Mouse (Mus musculus) left cerebral cortex, postnatal 10 days (tissue): ENCODE data around the gene Ttll9. TPM values are rescaled to one million over a fixed set of nuclear protein-coding genes. Genes with fewer than 3 reads are reported as not detected.

Experiments used
- DNase-seq, 2 experiments: peaks; one replicate each; pipeline ENCODE4 v3.0.0; 2021 to 2022; ENCODE audit warnings: low spot score in 2 of 2, mixed read lengths in 1 of 2; ENCODE audit errors: extremely low spot score in 1 of 2
- intact Hi-C: fragments of 180-260 bp; cut with DNase I; formaldehyde crosslinking; loops from one replicate; pipeline ENCODE4 v1.15.1; 2025
- total RNA-seq, 2 experiments: library from RNA; stranded (reverse); gene quantifications; 2 replicates each; pipeline ENCODE4 v1.2.3; 2021

The Ttll9 gene
- total RNA-seq, 2 experiments from 2014 or later, result 3.9 to 4.6 TPM

GRCm38 (mm10) chr2:153002492-153003248 lies 40.4 kb downstream of the Ttll9 start:
- intact Hi-C loops, result no loop called here
- no peak for DNase-seq

DNA sequence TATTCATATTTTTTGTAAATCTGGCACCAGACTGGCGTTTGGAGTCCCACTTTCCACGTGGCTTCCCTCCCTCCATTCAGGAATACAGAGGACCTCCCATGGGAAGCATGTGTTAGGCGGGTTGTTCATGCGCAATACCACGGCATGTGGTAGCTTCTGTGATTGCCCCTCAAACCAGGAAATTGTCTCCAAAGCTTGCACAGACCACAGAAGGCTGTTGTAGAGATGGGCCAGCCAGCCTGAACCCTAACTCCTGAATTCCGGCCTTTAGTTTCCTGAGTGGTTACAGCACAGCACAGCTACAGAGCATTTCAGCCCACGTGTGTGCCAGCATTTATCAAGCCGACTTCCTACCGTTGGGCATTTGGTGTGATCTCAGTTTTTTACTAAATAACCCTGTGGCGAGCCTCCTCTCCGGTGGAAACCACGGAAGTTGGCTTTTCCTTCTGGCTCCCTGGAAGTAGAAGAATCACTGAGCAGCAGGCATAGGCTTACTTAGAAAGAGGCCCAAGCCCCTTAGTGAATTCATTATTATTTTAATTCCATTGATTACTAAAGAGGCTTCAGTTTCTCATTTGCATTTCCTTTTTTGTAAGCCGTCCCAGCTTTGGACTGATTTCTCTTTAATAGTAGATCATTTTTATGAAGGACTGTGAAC lies 41.5 kb downstream of the Ttll9 start:
- no peak for DNase-seq
- intact Hi-C loops, result no loop called here

DNA sequence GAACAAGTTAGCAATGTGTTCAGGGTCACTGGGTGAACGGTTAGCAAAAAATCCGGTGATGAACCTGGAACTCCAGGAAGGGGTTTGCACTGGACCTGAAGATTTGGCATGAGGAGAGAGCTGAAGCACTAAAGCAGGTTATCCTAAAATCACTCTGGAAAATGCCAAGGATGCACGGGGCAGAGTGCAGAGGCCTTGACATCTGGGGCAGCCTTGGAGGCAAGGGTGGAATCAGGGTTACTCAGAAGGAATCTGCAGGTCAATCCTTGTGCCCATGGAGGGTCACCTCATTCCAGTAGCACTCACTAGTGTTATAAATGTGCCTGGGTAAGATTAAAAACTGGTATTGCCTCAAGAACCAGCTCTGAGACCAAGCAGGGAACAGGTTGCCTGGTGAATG lies 43.7 kb downstream of the Ttll9 start:
- no peak for DNase-seq
- intact Hi-C loops, result no loop called here

DNA sequence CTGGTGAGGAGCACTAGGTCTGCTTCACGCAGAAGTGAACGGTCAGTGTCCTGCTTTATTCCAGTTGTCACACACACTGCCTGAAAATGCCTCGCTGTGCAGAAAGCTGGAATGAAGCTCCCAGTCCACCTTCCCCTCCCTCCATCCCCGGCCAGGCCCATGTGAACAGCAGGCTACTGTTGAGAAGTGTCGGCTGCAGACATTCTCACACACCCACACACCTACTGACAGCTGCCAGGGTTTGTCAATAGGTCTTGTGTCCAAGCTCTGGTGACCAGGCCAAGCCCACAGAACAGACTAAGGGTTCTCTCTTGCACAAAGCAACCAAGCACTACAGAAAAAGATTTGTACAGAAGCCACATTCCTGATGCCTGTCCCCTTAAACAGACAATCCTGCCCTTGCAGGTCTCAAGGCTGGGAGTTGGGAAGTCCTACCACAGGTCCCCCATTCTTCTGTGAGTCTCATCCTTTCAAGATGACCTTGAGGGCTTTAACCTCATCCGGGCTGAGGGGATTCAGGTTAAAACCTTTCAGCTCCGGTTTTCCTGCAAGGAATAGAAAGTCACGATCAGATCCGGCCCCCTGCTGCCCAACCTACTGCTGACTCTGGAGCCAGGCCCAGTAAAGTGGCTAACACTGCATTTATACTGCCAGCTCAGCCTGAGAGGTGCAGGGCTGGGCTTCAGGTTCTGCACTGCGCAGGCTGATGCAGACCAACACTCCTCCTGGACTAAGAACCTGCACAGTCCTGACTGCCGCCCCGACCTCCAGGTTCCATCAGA lies 47.1 kb downstream of the Ttll9 start:
- no peak for DNase-seq
- intact Hi-C loops, result no loop called here

- intact Hi-C loops, result no loop called here
- DNase-seq, result no peak
These were observed 51.6 kb downstream of the Ttll9 start for GRCm38 (mm10) chr2:153013724-153014515.

- intact Hi-C loops, result loop anchor here (5.0 kb wide), 1 partner anchor 98 kb away; no protein-coding TSS in a partner anchor
- DNase-seq, result peak; percentile 91 to 95
These were observed 52.7 kb downstream of the Ttll9 start, which contains the start of gene Pdrg1 for GRCm38 (mm10) chr2:153014758-153015593. Pdrg1 (minus strand) TSS chr2:153015427.

DNA sequence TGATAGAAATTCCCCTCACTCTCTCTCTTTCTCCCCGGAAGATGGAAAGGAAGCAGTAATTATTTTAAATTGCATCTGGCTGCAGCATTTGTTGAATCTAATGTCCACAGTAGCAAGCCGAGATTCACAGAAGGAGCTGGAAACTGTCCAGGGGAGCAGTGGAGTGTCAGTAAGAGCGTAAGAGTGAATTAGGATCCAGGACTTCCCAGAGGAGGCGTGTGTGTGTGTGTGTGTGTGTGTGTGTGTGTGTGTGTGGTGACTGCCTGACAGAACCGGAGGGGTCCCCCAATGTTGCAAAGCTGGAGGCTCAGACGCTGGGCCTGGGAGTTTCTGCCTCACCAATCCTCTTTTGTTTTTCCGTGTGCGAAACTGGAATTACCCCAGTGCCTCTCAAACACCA lies 53.5 kb downstream of the Ttll9 start:
- intact Hi-C loops, result loop anchor here (5.0 kb wide), 1 partner anchor 99 kb away; no protein-coding TSS in a partner anchor
- no peak for DNase-seq

DNA sequence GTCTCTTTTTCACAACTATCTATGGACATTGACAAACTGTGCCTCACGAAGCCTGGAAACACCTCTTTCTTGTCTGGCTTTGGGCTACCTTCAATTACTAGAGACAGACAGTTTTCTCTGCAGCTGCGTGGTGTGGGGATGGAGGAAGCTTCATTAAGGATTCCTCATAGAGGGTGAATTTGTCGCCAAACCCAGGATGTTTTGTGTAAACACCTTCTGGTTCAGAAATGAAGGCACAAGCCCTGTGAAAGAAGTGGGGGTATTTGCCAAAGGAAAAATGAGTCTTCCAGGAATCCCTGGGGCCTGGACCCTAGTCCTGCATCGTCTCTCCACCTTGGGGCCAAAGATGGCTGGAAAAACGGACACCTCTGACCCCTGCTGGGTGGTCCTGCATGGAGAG lies 54.5 kb downstream of the Ttll9 start:
- intact Hi-C loops, result loop anchor here (5.0 kb wide), 1 partner anchor 99 kb away; no protein-coding TSS in a partner anchor
- DNase-seq, result no peak

DNA sequence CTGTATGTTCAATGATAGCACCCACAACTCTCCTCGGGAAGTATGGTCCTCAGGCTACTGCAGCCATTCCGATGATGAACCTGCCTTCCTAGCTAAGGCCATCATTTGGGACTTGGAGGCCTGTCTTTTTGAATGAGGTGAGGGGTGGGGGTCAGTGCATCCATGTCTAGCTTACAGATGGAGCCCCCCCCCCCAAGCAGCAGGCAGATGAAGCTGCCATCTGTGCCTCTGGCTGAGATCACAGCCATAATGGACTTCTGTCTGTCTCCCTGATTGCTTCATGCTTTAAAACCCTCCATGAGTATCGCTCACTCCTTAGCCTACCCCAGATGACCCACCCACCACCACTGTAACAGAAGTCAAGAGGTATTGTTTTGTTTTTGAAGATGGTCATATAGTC lies 57.1 kb downstream of the Ttll9 start:
- intact Hi-C loops, result loop anchor here (5.0 kb wide), 1 partner anchor 102 kb away; no protein-coding TSS in a partner anchor
- no peak for DNase-seq

- intact Hi-C loops, result no loop called here
- no peak for DNase-seq
These were observed 58.9 kb downstream of the Ttll9 start for GRCm38 (mm10) chr2:153021163-153021562.

DNA sequence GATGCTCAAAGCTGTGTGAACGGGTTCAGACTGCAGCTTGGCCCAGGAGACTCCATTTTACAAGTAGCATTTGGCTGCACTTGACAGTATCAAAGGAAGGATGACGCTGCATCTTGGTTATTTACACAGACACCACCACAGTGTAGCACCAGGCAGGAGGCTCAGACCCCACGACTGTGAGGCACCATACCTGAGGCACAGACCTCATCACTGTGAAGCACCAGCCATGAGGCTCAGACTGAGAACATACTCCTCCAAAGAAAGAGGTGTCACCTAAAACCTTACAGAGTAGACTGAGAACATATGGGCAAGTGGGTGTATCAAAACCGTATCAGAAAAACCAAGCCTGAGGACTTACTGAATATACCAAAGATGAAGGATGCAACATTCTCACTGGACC lies 60.6 kb downstream of the Ttll9 start:
- DNase-seq, result no peak
- intact Hi-C loops, result no loop called here

GRCm38 (mm10) chr2:153026052-153026451 lies 63.8 kb downstream of the Ttll9 start:
- DNase-seq, result no peak
- intact Hi-C loops, result no loop called here

GRCm38 (mm10) chr2:153027501-153027900 lies 65.2 kb downstream of the Ttll9 start:
- intact Hi-C loops, result no loop called here

DNA sequence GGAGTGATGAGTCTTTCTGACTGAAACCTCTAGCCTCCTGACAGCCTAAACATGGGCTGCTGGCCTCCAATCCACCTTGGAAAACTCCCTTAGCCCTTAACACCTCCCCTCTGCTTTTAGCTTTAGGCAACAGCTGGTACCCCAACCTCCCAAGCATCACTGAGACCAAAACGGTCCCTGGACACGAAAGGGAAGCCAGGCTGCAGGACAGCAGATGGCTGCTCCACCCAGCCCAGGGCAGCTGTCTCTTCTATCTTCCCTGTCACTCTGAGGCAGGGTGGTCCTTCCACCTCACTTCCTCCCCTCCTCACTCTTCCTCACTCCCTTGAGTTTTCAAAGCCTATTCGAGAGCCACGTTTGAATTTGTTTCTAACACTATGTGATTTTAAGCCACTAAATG lies 68.1 kb downstream of the Ttll9 start:
- no peak for DNase-seq
- intact Hi-C loops, result no loop called here

More at GRCm38 (mm10) chr2:153027501-153027900, 65.2 kb downstream of the Ttll9 start:
- no peak for DNase-seq

DNA sequence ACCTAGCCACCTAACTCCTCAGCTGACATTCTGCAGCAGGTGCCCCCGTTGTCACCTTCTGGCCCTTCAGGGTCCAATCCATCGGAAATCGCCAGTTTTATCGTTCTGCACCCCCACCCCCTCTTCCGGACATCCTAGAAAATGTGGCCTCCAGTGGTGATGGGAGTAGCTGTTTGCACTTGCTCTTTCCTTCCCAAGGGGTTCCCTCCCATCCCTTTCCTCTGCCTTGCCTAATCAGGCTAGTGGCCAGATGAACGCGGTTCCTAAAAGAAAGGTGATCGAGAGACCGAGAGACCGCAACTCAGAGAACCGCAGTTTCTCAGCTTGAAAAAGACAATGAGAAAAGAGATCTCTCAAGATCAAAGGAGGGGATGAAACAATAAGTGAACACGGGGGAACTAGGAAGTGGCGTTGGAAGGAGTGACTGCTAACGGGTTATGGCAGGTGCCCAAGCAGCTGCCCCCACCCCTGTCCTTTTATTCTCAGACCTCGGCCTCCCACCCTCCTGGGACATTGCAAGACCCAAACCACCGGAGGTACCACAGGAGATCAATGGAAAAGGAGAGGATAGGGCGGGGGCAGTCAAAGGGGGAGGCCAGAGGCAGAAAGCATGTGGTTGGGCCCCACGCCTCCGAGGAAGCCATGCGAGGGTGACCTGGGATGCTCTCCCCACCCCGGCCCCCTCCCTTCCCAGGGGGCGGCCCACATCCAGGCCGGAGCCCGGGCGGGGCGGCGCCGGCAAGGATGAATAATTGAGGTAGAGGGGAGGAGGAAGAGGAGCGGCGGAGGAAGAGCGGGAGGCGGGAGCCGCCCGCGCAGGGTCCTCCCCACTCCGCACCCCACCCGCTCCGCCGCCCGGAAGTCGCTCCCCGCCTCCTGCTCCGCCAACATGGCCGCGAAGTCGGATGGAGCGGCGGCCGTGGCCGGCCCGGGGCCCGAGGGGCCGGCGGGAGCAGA lies 69.1 kb downstream of the Ttll9 start, which contains the start of gene Xkr7:
TSS of gene Xkr7 (plus strand) at position 727 of the 957 bp plus-strand sequence.
- intact Hi-C loops, result no loop called here
- DNase-seq, result peak in 1 of 2 experiments; percentile 59

DNA sequence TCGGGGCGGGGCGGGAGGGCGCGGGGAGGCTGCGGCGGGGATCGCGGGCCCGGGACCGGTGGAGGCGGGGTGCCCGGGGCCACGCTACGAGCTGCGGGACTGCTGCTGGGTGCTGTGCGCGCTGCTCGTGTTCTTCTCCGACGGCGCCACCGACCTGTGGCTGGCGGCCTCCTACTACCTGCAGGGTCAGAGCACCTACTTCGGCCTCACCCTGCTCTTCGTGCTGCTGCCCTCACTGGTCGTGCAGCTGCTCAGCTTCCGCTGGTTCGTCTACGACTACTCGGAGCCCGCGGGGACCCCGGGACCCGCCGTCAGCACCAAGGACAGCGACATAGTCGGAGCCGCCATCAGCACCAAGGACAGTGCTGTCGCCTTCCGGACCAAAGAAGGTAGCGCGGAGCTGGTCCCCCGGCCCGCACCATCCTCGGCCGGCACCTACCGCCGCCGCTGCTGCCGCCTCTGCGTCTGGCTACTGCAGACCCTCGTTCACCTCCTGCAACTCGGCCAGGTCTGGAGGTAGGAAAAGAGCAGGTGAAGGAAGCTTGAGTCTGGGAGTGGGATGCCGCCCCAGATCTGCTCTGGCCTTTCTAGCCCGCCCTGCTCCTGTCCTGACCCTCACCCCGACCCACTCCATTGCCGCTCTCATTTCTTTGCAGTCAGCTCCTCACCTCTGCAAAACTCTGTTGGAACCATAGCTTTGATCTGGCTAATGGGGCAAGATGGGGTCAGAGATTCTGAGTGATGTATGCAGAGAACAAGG lies 70.0 kb downstream of the Ttll9 start:
- peak in 1 of 2 experiments; percentile 79 for DNase-seq
- intact Hi-C loops, result no loop called here
